Mouse (Mus musculus) liver, adult 2 months (tissue): ENCODE measurements at regions not wholly inside any gene's neighbourhood (a gene's known extent, or its start where the extent isn't known, plus 50 kb on each side); places are given as distances from the start of the nearest gene placed in this dataset.
A peak's percentile ranks its signal among the peaks of the same experiment; 100 is the strongest.

ENCODE experiments used
- DNase-seq: peaks from one replicate; pipeline ENCODE4 v3.0.0-alpha.2; 2011; ENCODE audit warnings: low read depth, low spot score; ENCODE audit errors: extremely low read depth
- H3K27ac ChIP-seq: fragments of 200-500 bp; replicated peaks from 2 replicates; pipeline ENCODE4 v1.5.1; 2012; ENCODE audit warnings: low read depth, mild to moderate bottlenecking, control low read depth, inconsistent platforms, low read length; ENCODE audit not compliant: insufficient read depth
- H3K27me3 ChIP-seq: fragments of 200-500 bp; 2 replicates; pipeline ENCODE4 v1.6.1; 2012; ENCODE audit warnings: mild to moderate bottlenecking, moderate library complexity, low read length, inconsistent platforms; ENCODE audit not compliant: control insufficient read depth, insufficient read depth
- H3K36me3 ChIP-seq: fragments of 200-500 bp; 2 replicates; pipeline ENCODE4 v1.6.1; 2012; ENCODE audit warnings: low read length, inconsistent platforms; ENCODE audit not compliant: control insufficient read depth, insufficient read depth
- H3K4me1 ChIP-seq: fragments of 200-500 bp; 2 replicates; pipeline ENCODE4 v1.6.1; 2011; ENCODE audit warnings: low read length; ENCODE audit not compliant: control insufficient read depth, insufficient read depth
- H3K4me3 ChIP-seq: fragments of 200-500 bp; 2 replicates; pipeline ENCODE4 v1.5.1; 2011; ENCODE audit warnings: low read depth, mild to moderate bottlenecking, control low read depth, low read length, moderate library complexity; ENCODE audit not compliant: insufficient read depth
- H3K79me2 ChIP-seq: fragments of 200-500 bp; 2 replicates; pipeline ENCODE4 v1.6.1; 2012; ENCODE audit warnings: inconsistent platforms, mild to moderate bottlenecking, low read length, moderate library complexity; ENCODE audit not compliant: control insufficient read depth, insufficient read depth
- H3K9ac ChIP-seq: fragments of 200-500 bp; 2 replicates; pipeline ENCODE4 v1.6.1; 2012; ENCODE audit warnings: low read depth, mild to moderate bottlenecking, control low read depth, inconsistent platforms, low read length
- CTCF ChIP-seq: fragments of 200-500 bp; IDR thresholded peaks from 2 replicates; pipeline ENCODE4 v1.5.1; 2011; ENCODE audit warnings: low read depth, low read length, control low read depth
- POLR2A ChIP-seq: fragments of 200-500 bp; IDR thresholded peaks from 2 replicates; pipeline ENCODE4 v1.6.1; 2011; ENCODE audit warnings: low read length, control low read depth; ENCODE audit not compliant: insufficient read depth; ENCODE audit errors: extremely low read depth
- WGBS: fragments of 180-500 bp; shearing (Covaris S2); methylation state at CpG from one replicate; pipeline ENCODE4 v1.1.7; 2018; 5-methylcytosine and 5-hydroxymethylcytosine counted together

DNA sequence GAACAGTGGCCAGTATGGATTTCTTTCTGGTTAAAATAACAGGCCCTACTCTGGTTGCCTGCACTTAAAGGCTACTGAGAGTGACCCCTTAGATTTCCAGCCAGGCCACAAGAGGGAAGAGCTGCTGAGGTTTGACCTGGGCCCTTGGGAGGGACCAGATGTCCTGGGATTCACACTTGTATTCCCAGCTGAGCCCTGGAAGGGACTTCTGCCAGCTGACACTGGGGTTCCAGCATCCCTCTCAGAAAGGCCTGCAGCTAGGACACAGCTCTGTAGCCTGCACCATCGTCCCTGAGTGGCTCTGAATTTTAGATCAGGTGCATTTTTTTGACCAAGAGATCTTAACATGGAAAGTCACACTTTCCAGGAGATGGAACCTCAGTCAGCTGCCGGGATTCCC is 482.7 kb downstream of the Rps24 start:
- no peaks in the 10 kb centered on the region for H3K27me3 ChIP-seq
- H3K9ac ChIP-seq, result no peak overlapping the region
- no peaks in the 10 kb centered on the region for H3K4me1 ChIP-seq
- TF ChIP-seq POLR2A, result no peak
- no peak for TF ChIP-seq CTCF
- no peaks in the 10 kb centered on the region for H3K36me3 ChIP-seq
- 76% methylated on average over 2 of the region's 2 CpGs for WGBS
- H3K4me3 ChIP-seq, result no peak overlapping the region
- DNase-seq, result no peak
- no peak overlapping the region for H3K27ac ChIP-seq
- H3K79me2 ChIP-seq, result no peaks in the 10 kb centered on the region

DNA sequence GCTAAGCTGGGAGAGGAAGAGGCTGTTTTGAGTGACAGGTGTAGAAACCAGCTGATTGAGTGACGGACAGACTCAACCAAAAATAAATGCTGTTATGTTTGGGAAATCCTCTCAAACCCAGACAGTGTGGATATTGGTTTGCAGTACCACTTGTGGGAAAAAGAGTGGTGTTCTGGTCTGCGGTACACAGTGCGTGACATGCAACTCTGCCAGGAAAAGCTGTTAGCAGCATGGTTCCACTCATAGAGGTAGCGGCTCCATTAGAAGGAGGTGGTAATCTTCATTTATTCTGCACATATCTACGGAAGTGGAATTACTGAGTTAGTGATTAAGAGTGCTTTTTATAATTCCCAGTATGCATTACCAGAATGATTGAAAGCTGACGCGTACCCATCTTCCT is 485.4 kb downstream of the Rps24 start:
- H3K4me1 ChIP-seq, result no peaks in the 10 kb centered on the region
- H3K79me2 ChIP-seq, result no peaks in the 10 kb centered on the region
- H3K27ac ChIP-seq, result no peak overlapping the region
- no peak overlapping the region for H3K4me3 ChIP-seq
- WGBS, result 96% methylated on average over 7 of the region's 7 CpGs
- H3K36me3 ChIP-seq, result no peaks in the 10 kb centered on the region
- no peak overlapping the region for H3K9ac ChIP-seq
- no peak for DNase-seq
- TF ChIP-seq CTCF (no peak), POLR2A (no peak)
- H3K27me3 ChIP-seq, result no peaks in the 10 kb centered on the region

DNA sequence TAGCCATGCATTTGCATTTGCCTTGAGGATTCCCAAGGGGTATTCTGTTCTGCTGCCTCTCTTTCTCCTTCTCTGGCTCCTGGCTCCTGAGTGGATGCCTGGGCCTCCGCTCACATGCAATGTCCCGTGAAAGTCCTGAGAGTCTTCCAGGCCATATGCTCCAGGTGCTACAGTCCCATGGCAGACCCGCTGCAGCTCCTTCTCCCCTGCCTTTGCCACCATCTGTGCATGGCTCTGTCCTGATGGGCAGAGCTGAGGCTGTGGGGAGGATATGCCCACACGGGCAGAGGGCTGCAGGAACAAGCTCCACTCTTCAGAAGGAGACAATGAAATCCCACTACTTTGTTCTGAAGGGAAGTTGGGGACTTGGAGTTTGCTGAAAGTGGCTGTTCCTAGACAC is 485.9 kb upstream of the Zmiz1 start:
- Histone ChIP-seq H3K27me3 (no peaks in the 10 kb centered on the region), H3K79me2 (no peaks in the 10 kb centered on the region), H3K36me3 (no peaks in the 10 kb centered on the region), H3K4me1 (no peaks in the 10 kb centered on the region), H3K27ac (no peak overlapping the region), H3K4me3 (no peak overlapping the region), H3K9ac (no peak overlapping the region)
- DNase-seq, result no peak
- TF ChIP-seq POLR2A (no peak), CTCF (no peak)
- WGBS, result 85% methylated on average over 4 of the region's 4 CpGs

DNA sequence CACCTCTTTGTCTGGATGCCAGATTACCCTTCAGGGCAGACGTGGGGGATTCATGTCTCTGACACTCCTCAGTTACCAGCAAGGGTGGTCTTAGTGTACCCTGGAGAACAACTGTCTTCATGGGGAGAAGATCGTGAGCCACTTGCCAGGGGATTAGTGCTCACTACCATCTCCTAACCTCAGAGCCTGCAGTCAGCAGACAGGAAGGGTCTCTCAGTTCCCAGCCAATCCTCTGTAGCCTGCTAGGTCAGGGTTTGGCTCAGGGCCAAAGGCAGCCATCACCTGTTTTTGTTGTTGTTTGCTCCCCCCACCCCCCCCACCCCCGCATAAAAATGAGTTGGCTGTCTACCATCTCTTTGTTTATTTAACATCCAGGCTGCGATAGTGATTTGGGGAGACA is 485.4 kb upstream of the Zmiz1 start:
- Histone ChIP-seq H3K36me3 (no peaks in the 10 kb centered on the region), H3K9ac (no peak overlapping the region), H3K27me3 (no peaks in the 10 kb centered on the region), H3K79me2 (no peaks in the 10 kb centered on the region), H3K4me1 (no peaks in the 10 kb centered on the region), H3K4me3 (no peak overlapping the region), H3K27ac (no peak overlapping the region)
- DNase-seq, result no peak
- 45% methylated on average over 4 of the region's 4 CpGs for WGBS
- TF ChIP-seq CTCF (no peak), POLR2A (no peak)

DNA sequence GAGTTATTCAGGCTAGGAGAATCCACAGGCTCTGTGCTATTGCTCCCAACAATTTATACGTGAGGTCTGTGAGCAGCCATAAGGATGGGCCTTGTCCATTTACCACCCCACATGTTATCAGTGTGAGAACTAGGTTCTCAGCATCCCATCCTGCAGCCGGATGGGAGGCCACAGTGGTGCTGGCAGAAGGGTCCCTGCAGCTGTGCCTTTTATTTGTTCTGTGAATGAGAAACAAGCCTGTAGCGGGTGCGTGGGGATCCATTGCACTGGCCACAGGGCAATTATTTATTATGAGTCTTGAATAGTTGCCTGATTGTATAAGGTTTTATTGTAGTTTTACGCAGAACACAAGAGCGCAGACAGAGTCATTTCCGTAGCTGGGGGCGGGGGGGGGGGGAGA is 476.5 kb upstream of the Zmiz1 start:
- H3K4me3 ChIP-seq, result no peak overlapping the region
- no peak for TF ChIP-seq POLR2A
- TF ChIP-seq CTCF, result no peak
- no peaks in the 10 kb centered on the region for H3K27me3 ChIP-seq
- DNase-seq, result no peak
- 92% methylated on average over 8 of the region's 8 CpGs for WGBS
- no peaks in the 10 kb centered on the region for H3K36me3 ChIP-seq
- H3K79me2 ChIP-seq, result no peaks in the 10 kb centered on the region
- no peak overlapping the region for H3K9ac ChIP-seq
- H3K27ac ChIP-seq, result no peak overlapping the region
- no peaks in the 10 kb centered on the region for H3K4me1 ChIP-seq

DNA sequence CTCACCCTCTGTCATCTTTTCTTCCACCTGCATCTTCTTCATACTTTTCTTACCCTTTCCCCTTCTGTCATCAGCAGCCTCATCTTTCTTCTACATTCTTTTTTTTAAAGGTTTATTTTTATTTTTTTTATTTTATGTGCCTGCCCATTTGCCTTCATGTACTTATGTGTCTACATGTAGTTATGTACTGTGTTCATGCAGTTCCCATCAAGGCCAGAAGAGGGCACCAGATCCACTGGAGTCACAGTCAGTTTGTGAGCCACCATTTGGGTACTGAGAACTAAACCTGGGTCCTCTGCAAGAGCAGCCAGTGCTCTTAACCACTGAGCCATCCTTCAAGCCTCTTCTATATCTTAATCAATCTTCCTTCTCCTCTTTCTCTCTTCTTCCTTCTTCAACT is 475.7 kb upstream of the Zmiz1 start:
- H3K27ac ChIP-seq, result no peak overlapping the region
- H3K79me2 ChIP-seq, result no peaks in the 10 kb centered on the region
- DNase-seq, result peak; percentile 7
- no peak overlapping the region for H3K4me3 ChIP-seq
- H3K36me3 ChIP-seq, result no peaks in the 10 kb centered on the region
- no peak overlapping the region for H3K9ac ChIP-seq
- H3K27me3 ChIP-seq, result no peaks in the 10 kb centered on the region
- H3K4me1 ChIP-seq, result no peaks in the 10 kb centered on the region
- TF ChIP-seq CTCF, result peak; percentile 33
- no peak for TF ChIP-seq POLR2A
